Mouse (Mus musculus) embryonic fibroblast, embryonic 13.5 days (primary cell): ENCODE results near the gene Flg2.

ENCODE experiments used
- CTCF ChIP-seq: IDR thresholded peaks from 2 replicates; pipeline ENCODE4 v1.5.1; 2011; ENCODE audit warnings: mild to moderate bottlenecking, control low read depth, low read length, moderate library complexity, borderline replicate concordance; ENCODE audit not compliant: insufficient read depth
- POLR2A ChIP-seq: IDR thresholded peaks from 2 replicates; pipeline ENCODE4 v1.6.1; 2011; ENCODE audit warnings: low read depth, mild to moderate bottlenecking, control low read depth, low read length, moderate library complexity

DNA sequence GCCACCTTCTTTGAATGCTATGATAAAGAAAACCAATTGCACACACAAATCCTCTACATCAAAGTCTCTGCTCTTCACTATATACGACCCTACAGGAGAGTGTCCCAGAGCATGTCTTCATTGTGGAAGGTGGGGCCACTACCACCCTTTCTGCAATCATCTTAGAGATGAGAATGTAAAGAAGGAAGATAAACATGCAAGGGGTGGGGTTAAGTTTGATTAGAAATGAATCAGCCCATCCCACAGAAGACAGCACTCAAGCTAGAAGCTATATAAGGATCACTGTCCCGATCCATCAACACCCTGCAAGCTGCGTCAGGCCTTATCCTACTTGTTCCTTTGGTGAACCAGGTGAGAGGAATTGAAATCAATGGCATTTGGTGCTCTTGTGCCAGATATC lies at the start of gene Flg2:
- TF ChIP-seq CTCF (no peak), POLR2A (no peak)
